ENCODE assay signal across 8 mouse cellular contexts in genomic region chr7:45135993-45136567, GRCm38 (mm10). TPM values are rescaled to one million over a fixed set of nuclear protein-coding genes. Genes with fewer than 3 reads are reported as not detected.
DNase-seq lines count a peak whose midpoint lies in the region; ATAC-seq and TF ChIP-seq lines count a peak whose summit lies in the region.

Gm45713 (minus strand) TSS chr7:45136231.
Flt3l (minus strand) TSS chr7:45136432.

- peak; percentile 89 for TF ChIP-seq CTCF in G1E (IDR thresholded peaks at IDR 0.05; ENCODE audit: low read depth, low read length)
- TF ChIP-seq CTCF in cerebellum, adult 2 months (IDR thresholded peaks at IDR 0.05; ENCODE audit: borderline replicate concordance, insufficient read depth, low read depth, low read length): peak; percentile 92
- TF ChIP-seq CTCF in forebrain, postnatal 0 days (IDR thresholded peaks at IDR 0.05; ENCODE audit: low read depth): peak; percentile 90
- peak; percentile 87 for TF ChIP-seq CTCF in olfactory bulb, adult 2 months (IDR thresholded peaks at IDR 0.05; ENCODE audit: insufficient read depth, low read depth, low read length)

- H3K36me3 ChIP-seq in G1E (replicated peaks): peaks cover 48% of the 10 kb centered on the region
- H3K36me3 ChIP-seq in forebrain, postnatal 0 days (ENCODE audit: insufficient read depth): no peaks in the 10 kb centered on the region
- H3K36me3 ChIP-seq in lung, embryonic 15.5 days: no peaks in the 10 kb centered on the region

- peak within 1 kb of the TSS; percentile 44 for H3K27ac ChIP-seq in cerebellum, adult 2 months (ENCODE audit: insufficient read depth, low read length)
- no peak within 1 kb of the TSS for H3K27ac ChIP-seq in forebrain, postnatal 0 days (ENCODE audit: low read depth, low read length)
- no peak within 1 kb of the TSS for H3K27ac ChIP-seq in lung, embryonic 15.5 days
- H3K27ac ChIP-seq in olfactory bulb, adult 2 months (ENCODE audit: insufficient read depth, low read depth, low read length): no peak within 1 kb of the TSS

- H3K4me1 ChIP-seq in G1E (ENCODE audit: insufficient read depth, low read depth, low read length): peaks cover 86% of the 10 kb centered on the region
- no peaks in the 10 kb centered on the region; the same call in 1 of the 2 replicates for H3K4me1 ChIP-seq in cerebellum, adult 2 months (ENCODE audit: control insufficient read depth, insufficient read depth, low read length)
- H3K4me1 ChIP-seq in forebrain, postnatal 0 days (ENCODE audit: insufficient read depth): no peaks in the 10 kb centered on the region
- peaks cover 9% of the 10 kb centered on the region; the same call in 1 of the 2 replicates for H3K4me1 ChIP-seq in lung, embryonic 15.5 days
- H3K4me1 ChIP-seq in olfactory bulb, adult 2 months (ENCODE audit: control insufficient read depth, insufficient read depth, low read length): peaks cover 7% of the 10 kb centered on the region

- ATAC-seq in G1E (ENCODE audit: extremely low read depth, insufficient number of reproducible peaks, low FRiP score, poor library complexity, severe bottlenecking): peak; percentile 24
- peak; percentile 90 for ATAC-seq in forebrain, postnatal 0 days
- ATAC-seq in lung, embryonic 15.5 days (ENCODE audit: borderline replicate concordance, extremely low read depth, low FRiP score, low TSS enrichment): peak; percentile 84

- peaks cover 3% of the 10 kb centered on the region; the same call in 1 of the 2 replicates for H3K9me3 ChIP-seq in G1E (replicated peaks)
- H3K9me3 ChIP-seq in forebrain, postnatal 0 days (ENCODE audit: low read length): no peaks in the 10 kb centered on the region
- H3K9me3 ChIP-seq in lung, embryonic 15.5 days: no peaks in the 10 kb centered on the region

- no peak for TF ChIP-seq POLR2A in cerebellum, adult 2 months (IDR thresholded peaks at IDR 0.05; ENCODE audit: borderline replicate concordance, insufficient read depth, low read length)
- no peak for TF ChIP-seq POLR2A in olfactory bulb, adult 2 months (IDR thresholded peaks at IDR 0.05; ENCODE audit: insufficient read depth, low read depth, low read length)

- H3K4me3 ChIP-seq in G1E (ENCODE audit: low read depth, low read length): peak within 1 kb of the TSS; percentile 71
- H3K4me3 ChIP-seq in cerebellum, adult 2 months (replicated peaks; ENCODE audit: insufficient read depth, low read depth, low read length): peak within 1 kb of the TSS; percentile 80
- peak within 1 kb of the TSS; percentile 31 for H3K4me3 ChIP-seq in forebrain, postnatal 0 days (ENCODE audit: low read depth, low read length)
- peak within 1 kb of the TSS; percentile 69 for H3K4me3 ChIP-seq in lung, embryonic 15.5 days
- peak within 1 kb of the TSS; percentile 66 for H3K4me3 ChIP-seq in olfactory bulb, adult 2 months (ENCODE audit: insufficient read depth, low read depth, low read length)

- DNase-seq in G1E (ENCODE audit: low spot score): peak; percentile 86
- DNase-seq in cerebellum, adult 2 months: peak; percentile 89 to 93
- peak; percentile 87 for DNase-seq in forebrain, postnatal 0 days
- DNase-seq in heart, postnatal 4 days: peak; percentile 95
- peak; percentile 86 to 91 for DNase-seq in layer of hippocampus, adult 8-10 months (ENCODE audit: low spot score in 2 of 2)
- peak; percentile 82 to 91 for DNase-seq in thymus, adult 18-20 months

- no peaks in the 10 kb centered on the region for H3K27me3 ChIP-seq in G1E (ENCODE audit: insufficient read depth, low read length)
- no peaks in the 10 kb centered on the region for H3K27me3 ChIP-seq in cerebellum, adult 2 months (ENCODE audit: control insufficient read depth, insufficient read depth, low read length)
- 0 out of 2 replicates have a peak, but pooled peaks cover 3% of the 10 kb centered on the region for H3K27me3 ChIP-seq in forebrain, postnatal 0 days (ENCODE audit: insufficient read depth, low read length)
- no peaks in the 10 kb centered on the region; the same call in 1 of the 2 replicates for H3K27me3 ChIP-seq in lung, embryonic 15.5 days

- 2% methylated on average over 29 of the region's 29 CpGs for WGBS in cerebellum, adult 2 months
- WGBS in forebrain, postnatal 0 days: 1% methylated on average over 28 of the region's 29 CpGs
- WGBS in lung, embryonic 15.5 days: 1% methylated on average over 29 of the region's 29 CpGs
- 3% methylated on average over 29 of the region's 29 CpGs for WGBS in olfactory bulb, adult 2 months

- peak within 1 kb of the TSS; percentile 54 for H3K4me2 ChIP-seq in forebrain, postnatal 0 days (ENCODE audit: low read depth)
- H3K4me2 ChIP-seq in lung, embryonic 15.5 days: peak within 1 kb of the TSS; percentile 82

- peak within 1 kb of the TSS; percentile 43 for H3K9ac ChIP-seq in forebrain, postnatal 0 days
- peak within 1 kb of the TSS; percentile 72 for H3K9ac ChIP-seq in lung, embryonic 15.5 days

RNA-seq across cellular contexts. Expression of gene Gm45713, which starts in this region (rescaled TPM):
- total RNA-seq in G1E (2014; fragmentation: Nextera tagmentation): not detected in 2 replicates
- 0.16 and 0.23 TPM in 2 replicates for total RNA-seq in G1E (2017)
- polyA plus RNA-seq in G1E (2012): 1.0 and 1.3 TPM in 2 replicates
- 0.16 TPM in 1 of 2 replicates, not detected in the other for polyA plus RNA-seq in cerebellum, adult 2 months (2012; rRNA removed)
- not detected in 2 replicates for total RNA-seq in forebrain, postnatal 0 days (2014; rRNA removed)
- 0.36 TPM in 1 of 2 replicates, not detected in the other for polyA plus RNA-seq in forebrain, postnatal 0 days (2015; fragmentation: Nextera tagmentation; extraction: Ambion mirVana)
- total RNA-seq in heart, postnatal 4 days (2021): not detected
- not detected for total RNA-seq in layer of hippocampus, adult 8-10 months (2022)
- polyA plus RNA-seq in lung, embryonic 15.5 days (2015; fragmentation: Nextera tagmentation; extraction: Ambion mirVana): 0.19 and 0.20 TPM in 2 replicates
- not detected in 2 replicates for polyA plus RNA-seq in olfactory bulb, adult 2 months (2012; ENCODE audit: insufficient read depth, insufficient read length, low replicate concordance, missing spikeins)

RNA-seq across cellular contexts. Expression of gene Flt3l, which starts in this region (rescaled TPM):
- 75.7 and 76.5 TPM in 2 replicates for total RNA-seq in G1E (2014; fragmentation: Nextera tagmentation)
- total RNA-seq in G1E (2017): 41.0 and 48.6 TPM in 2 replicates
- polyA plus RNA-seq in G1E (2012): 31.7 and 38.8 TPM in 2 replicates
- polyA plus RNA-seq in cerebellum, adult 2 months (2012; rRNA removed): 24.4 and 28.4 TPM in 2 replicates
- total RNA-seq in forebrain, postnatal 0 days (2014; rRNA removed): 2.3 and 3.1 TPM in 2 replicates
- polyA plus RNA-seq in forebrain, postnatal 0 days (2015; fragmentation: Nextera tagmentation; extraction: Ambion mirVana): 1.9 and 6.8 TPM in 2 replicates
- total RNA-seq in heart, postnatal 4 days (2021): 1 to 10 TPM; 1.5 to 2.1 TPM
- total RNA-seq in layer of hippocampus, adult 8-10 months (2022): 10 to 100 TPM; 10.0 to 12.0 (median 10.4) TPM
- polyA plus RNA-seq in lung, embryonic 15.5 days (2015; fragmentation: Nextera tagmentation; extraction: Ambion mirVana): 1.5 and 8.3 TPM in 2 replicates
- not detected in 2 replicates for polyA plus RNA-seq in olfactory bulb, adult 2 months (2012; ENCODE audit: insufficient read depth, insufficient read length, low replicate concordance, missing spikeins)

Comparison
In these comparisons a context has a peak if more than half of its experiments do, and no peak if none do; other contexts are left out.
1. ATAC-seq: peak in every context shown above with its lines; median percentile 90 in forebrain, postnatal 0 days; 84 in lung, embryonic 15.5 days; 24 in G1E.